Mouse (Mus musculus): ENCODE measurements around the gene Mdk. TPM values are rescaled to one million over a fixed set of nuclear protein-coding genes. Genes with fewer than 3 reads are reported as not detected.

The Mdk gene
- total RNA-seq (2014; rRNA removed) (54.9 and 78.4 TPM in 2 replicates), polyA plus RNA-seq (2015; fragmentation: Nextera tagmentation; extraction: Ambion mirVana) (167 and 171 TPM in 2 replicates)

DNA sequence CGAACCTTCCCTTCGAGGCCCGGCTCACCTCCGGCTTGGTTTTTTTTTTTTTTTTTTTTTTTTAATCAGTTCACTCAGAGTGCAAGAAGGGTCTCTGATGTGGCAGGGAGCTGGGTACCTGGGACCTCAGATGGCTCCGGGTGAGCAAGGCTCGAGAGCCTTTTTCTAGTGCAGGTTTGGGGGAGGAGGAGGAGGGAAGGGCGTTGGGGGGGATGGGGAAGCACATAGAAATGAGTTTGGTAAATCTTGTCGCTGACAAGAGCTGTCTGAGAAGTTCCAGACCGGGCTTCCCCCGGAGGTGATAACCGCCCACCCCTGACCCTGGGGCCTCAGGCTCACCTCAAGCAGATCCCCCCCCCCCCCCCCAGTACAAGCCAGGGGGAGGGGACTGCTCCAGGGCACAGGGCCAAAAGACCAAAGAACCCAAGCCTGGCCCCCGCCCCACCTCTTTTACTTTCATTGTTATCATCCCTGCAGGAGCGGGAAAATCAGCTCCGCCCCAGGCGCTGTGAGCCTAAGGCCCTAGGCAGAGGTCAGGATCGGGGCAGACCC lies at the start of gene Mdk:
Mdk (minus strand) TSS at position 138 of the 552 bp plus-strand sequence.
- no peak for ATAC-seq
- H3K36me3 ChIP-seq (ENCODE audit: insufficient read depth, low read length) = 0 out of 2 replicates have a peak, but pooled peaks cover 10% of the 10 kb centered on the region
- no peak for TF ChIP-seq CTCF (IDR thresholded peaks at IDR 0.05; ENCODE audit: low read depth)
- no peaks in the 10 kb centered on the region for H3K9me3 ChIP-seq (ENCODE audit: low read length)
- WGBS = 13% methylated on average over 16 of the region's 16 CpGs
- H3K4me1 ChIP-seq (ENCODE audit: insufficient read depth, low read length) = peaks cover 8% of the 10 kb centered on the region; the same call in 1 of the 2 replicates
- H3K4me2 ChIP-seq (ENCODE audit: low read depth, low read length) = peak within 1 kb of the TSS; percentile 69
- H3K9ac ChIP-seq (replicated peaks; ENCODE audit: low read length) = peak within 1 kb of the TSS; percentile 74
- peak within 1 kb of the TSS; percentile 77 for H3K27ac ChIP-seq
- peak within 1 kb of the TSS; percentile 48 for H3K4me3 ChIP-seq (ENCODE audit: low read length)
- H3K27me3 ChIP-seq (ENCODE audit: insufficient read depth, low read length) = no peaks in the 10 kb centered on the region
- no peak for DNase-seq (ENCODE audit: low spot score)

- H3K9ac ChIP-seq (replicated peaks; ENCODE audit: low read length) = no peak overlapping the region
- DNase-seq (ENCODE audit: low spot score) = no peak
- H3K4me3 ChIP-seq (ENCODE audit: low read length) = no peak overlapping the region
- H3K4me1 ChIP-seq (ENCODE audit: insufficient read depth, low read length) = peaks cover 11% of the 10 kb centered on the region; the same call in 1 of the 2 replicates
- H3K36me3 ChIP-seq (ENCODE audit: insufficient read depth, low read length) = no peaks in the 10 kb centered on the region
- H3K4me2 ChIP-seq (ENCODE audit: low read depth, low read length) = no peak overlapping the region
- H3K27ac ChIP-seq = no peak overlapping the region
- no peaks in the 10 kb centered on the region for H3K27me3 ChIP-seq (ENCODE audit: insufficient read depth, low read length)
- ATAC-seq = no peak
- no peak for TF ChIP-seq CTCF (IDR thresholded peaks at IDR 0.05; ENCODE audit: low read depth)
- no peaks in the 10 kb centered on the region for H3K9me3 ChIP-seq (ENCODE audit: low read length)
- 51% methylated on average over 5 of the region's 5 CpGs for WGBS
Measured at GRCm38 (mm10) chr2:91980830-91981229, 48.7 kb upstream of the Mdk start.

GRCm38 (mm10) chr2:91980245-91980644 lies 48.1 kb upstream of the Mdk start:
- Histone ChIP-seq H3K4me3 (ENCODE audit: low read length) (no peak overlapping the region), H3K4me1 (ENCODE audit: insufficient read depth, low read length) (peaks cover 11% of the 10 kb centered on the region; the same call in 1 of the 2 replicates), H3K36me3 (ENCODE audit: insufficient read depth, low read length) (no peaks in the 10 kb centered on the region), H3K27ac (no peak overlapping the region), H3K9me3 (ENCODE audit: low read length) (no peaks in the 10 kb centered on the region), H3K9ac (replicated peaks; ENCODE audit: low read length) (no peak overlapping the region), H3K27me3 (ENCODE audit: insufficient read depth, low read length) (no peaks in the 10 kb centered on the region), H3K4me2 (ENCODE audit: low read depth, low read length) (no peak overlapping the region)
- no peak for ATAC-seq
- 15% methylated on average over 4 of the region's 4 CpGs for WGBS
- no peak for TF ChIP-seq CTCF (IDR thresholded peaks at IDR 0.05; ENCODE audit: low read depth)
- DNase-seq (ENCODE audit: low spot score) = no peak

GRCm38 (mm10) chr2:91978547-91978946 lies 46.5 kb upstream of the Mdk start:
- 13% methylated on average over 2 of the region's 2 CpGs for WGBS
- Histone ChIP-seq H3K36me3 (ENCODE audit: insufficient read depth, low read length) (no peaks in the 10 kb centered on the region), H3K4me1 (ENCODE audit: insufficient read depth, low read length) (peaks cover 7% of the 10 kb centered on the region; the same call in 1 of the 2 replicates), H3K9ac (replicated peaks; ENCODE audit: low read length) (no peak overlapping the region), H3K27me3 (ENCODE audit: insufficient read depth, low read length) (no peaks in the 10 kb centered on the region), H3K4me3 (ENCODE audit: low read length) (no peak overlapping the region), H3K9me3 (ENCODE audit: low read length) (no peaks in the 10 kb centered on the region), H3K27ac (no peak overlapping the region), H3K4me2 (ENCODE audit: low read depth, low read length) (no peak overlapping the region)
- TF ChIP-seq CTCF (IDR thresholded peaks at IDR 0.05; ENCODE audit: low read depth) = no peak
- no peak for DNase-seq (ENCODE audit: low spot score)
- ATAC-seq = no peak

GRCm38 (mm10) chr2:91977960-91978359 lies 45.9 kb upstream of the Mdk start:
- no peak overlapping the region for H3K9ac ChIP-seq (replicated peaks; ENCODE audit: low read length)

GRCm38 (mm10) chr2:91975581-91976541 lies 43.8 kb upstream of the Mdk start, which contains the start of gene Dgkz:
TSS of gene Dgkz (minus strand) at chr2:91975864.
- H3K27ac ChIP-seq = no peak within 1 kb of the TSS
- peak; percentile 47 for DNase-seq (ENCODE audit: low spot score)
- H3K9ac ChIP-seq (replicated peaks; ENCODE audit: low read length) = peak within 1 kb of the TSS; percentile 49
- peaks cover 19% of the 10 kb centered on the region for H3K4me1 ChIP-seq (ENCODE audit: insufficient read depth, low read length)
- TF ChIP-seq CTCF (IDR thresholded peaks at IDR 0.05; ENCODE audit: low read depth) = no peak
- peak; percentile 56 for ATAC-seq
- no peaks in the 10 kb centered on the region for H3K9me3 ChIP-seq (ENCODE audit: low read length)
- peak within 1 kb of the TSS; percentile 55 for H3K4me2 ChIP-seq (ENCODE audit: low read depth, low read length)
- H3K27me3 ChIP-seq (ENCODE audit: insufficient read depth, low read length) = no peaks in the 10 kb centered on the region
- H3K4me3 ChIP-seq (ENCODE audit: low read length) = peak within 1 kb of the TSS; percentile 35
- WGBS = 2% methylated on average over 79 of the region's 79 CpGs
- H3K36me3 ChIP-seq (ENCODE audit: insufficient read depth, low read length) = no peaks in the 10 kb centered on the region

More at GRCm38 (mm10) chr2:91977960-91978359, 45.9 kb upstream of the Mdk start:
- Histone ChIP-seq H3K27me3 (ENCODE audit: insufficient read depth, low read length) (no peaks in the 10 kb centered on the region), H3K36me3 (ENCODE audit: insufficient read depth, low read length) (no peaks in the 10 kb centered on the region), H3K4me3 (ENCODE audit: low read length) (no peak overlapping the region), H3K4me2 (ENCODE audit: low read depth, low read length) (no peak overlapping the region), H3K27ac (no peak overlapping the region), H3K9me3 (ENCODE audit: low read length) (no peaks in the 10 kb centered on the region), H3K4me1 (ENCODE audit: insufficient read depth, low read length) (peaks cover 7% of the 10 kb centered on the region; the same call in 1 of the 2 replicates)
- ATAC-seq (no peak), DNase-seq (ENCODE audit: low spot score) (no peak)
- 80% methylated on average over 4 of the region's 4 CpGs for WGBS
- no peak for TF ChIP-seq CTCF (IDR thresholded peaks at IDR 0.05; ENCODE audit: low read depth)

Data from hindbrain, postnatal 0 days (tissue).